Mouse (Mus musculus) myocyte (in vitro differentiated cells): Measurements from ENCODE around the gene Eif4g3. TPM values are rescaled to one million over a fixed set of nuclear protein-coding genes. Genes with fewer than 3 reads are reported as not detected.

Experiments
- H3K27me3 ChIP-seq: one replicate; pipeline ENCODE4 v1.6.1; 2011; ENCODE audit not compliant: control insufficient read depth, insufficient read depth, insufficient read length
- H3K36me3 ChIP-seq: one replicate; pipeline ENCODE4 v1.6.1; 2011; ENCODE audit not compliant: control insufficient read depth, insufficient read depth
- H3K4me2 ChIP-seq: one replicate; pipeline ENCODE4 v1.6.1; 2011; ENCODE audit warnings: low read depth, control low read depth
- H3K4me3 ChIP-seq: one replicate; pipeline ENCODE4 v1.5.1; 2011; ENCODE audit warnings: mild to moderate bottlenecking, control low read depth, moderate library complexity
- H3K79me2 ChIP-seq: one replicate; pipeline ENCODE4 v1.6.1; 2011; ENCODE audit not compliant: control insufficient read depth, insufficient read depth
- H3ac ChIP-seq: one replicate; pipeline ENCODE4 v1.6.1; 2011; ENCODE audit not compliant: control insufficient read depth, insufficient read length
- CEBPB ChIP-seq: IDR thresholded peaks from 2 replicates; pipeline ENCODE4 v1.6.1; 2011; ENCODE audit warnings: mild to moderate bottlenecking, moderate library complexity; ENCODE audit not compliant: poor library complexity, insufficient read depth, severe bottlenecking
- E2F4 ChIP-seq: IDR thresholded peaks from one replicate; pipeline ENCODE4 v1.6.1; 2011; ENCODE audit warnings: mild to moderate bottlenecking, control low read depth, moderate library complexity; ENCODE audit not compliant: insufficient read depth
- MAX ChIP-seq: IDR thresholded peaks from one replicate; pipeline ENCODE4 v1.6.1; 2011; ENCODE audit warnings: low read depth, mild to moderate bottlenecking, control low read depth
- MYOD1 ChIP-seq, 3 experiments: IDR thresholded peaks; one replicate each; pipeline ENCODE4 v1.6.1; 2011; ENCODE audit warnings: control low read depth in 2 of 3, low read depth in 2 of 3, mild to moderate bottlenecking in 2 of 3, moderate library complexity in 1 of 3; ENCODE audit not compliant: insufficient read length in 2 of 3, control insufficient read depth in 1 of 3
- MYOG ChIP-seq, 3 experiments: IDR thresholded peaks; one replicate each; pipeline ENCODE4 v1.6.1; 2011; ENCODE audit warnings: control low read depth in 2 of 3, low read depth in 2 of 3, mild to moderate bottlenecking in 2 of 3; ENCODE audit not compliant: insufficient read length in 2 of 3, control insufficient read depth in 1 of 3, insufficient read depth in 1 of 3
- POLR2A ChIP-seq: IDR thresholded peaks from one replicate; pipeline ENCODE4 v1.6.1; 2011; ENCODE audit warnings: low read depth, mild to moderate bottlenecking, control low read depth, moderate library complexity; ENCODE audit not compliant: insufficient read length
- POLR2AphosphoS2 ChIP-seq: IDR thresholded peaks from one replicate; pipeline ENCODE4 v1.6.1; 2011; ENCODE audit warnings: low read depth, control low read depth; ENCODE audit not compliant: insufficient read length
- REST ChIP-seq: IDR thresholded peaks from one replicate; pipeline ENCODE4 v1.6.1; 2011; ENCODE audit warnings: mild to moderate bottlenecking, control low read depth, moderate library complexity; ENCODE audit not compliant: insufficient read depth, insufficient read length
- SRF ChIP-seq: IDR thresholded peaks from one replicate; pipeline ENCODE4 v1.6.1; 2011; ENCODE audit warnings: low read depth; ENCODE audit not compliant: control insufficient read depth, insufficient read length
- TCF12 ChIP-seq: IDR thresholded peaks from one replicate; pipeline ENCODE4 v1.6.1; 2011; ENCODE audit warnings: mild to moderate bottlenecking, control low read depth; ENCODE audit not compliant: poor library complexity, insufficient read depth, severe bottlenecking
- TCF3 ChIP-seq: IDR thresholded peaks from one replicate; pipeline ENCODE4 v1.6.1; 2011; ENCODE audit warnings: low read depth, control low read depth; ENCODE audit not compliant: insufficient read length
- USF1 ChIP-seq: IDR thresholded peaks from one replicate; pipeline ENCODE4 v1.6.1; 2011; ENCODE audit warnings: low read depth, mild to moderate bottlenecking, control low read depth, moderate library complexity
- polyA plus RNA-seq: library from polyadenylated mRNA; unstranded; fragments of >200 nt; fragmentation: generic; extraction: Trizol; gene quantifications from one replicate; pipeline ENCODE4 v1.2.1, GENCODE M21; 2012; ENCODE audit warnings: missing spikeins

Gene Eif4g3
- polyA plus RNA-seq, 1 experiment, result 32.9 TPM

- no peak overlapping the region for H3ac ChIP-seq
- peaks cover 15% of the 10 kb centered on the region for H3K79me2 ChIP-seq
- no peaks in the 10 kb centered on the region for H3K27me3 ChIP-seq
- H3K4me2 ChIP-seq, result peak overlapping the region; percentile 57
- 0 out of 2 replicates have a peak, but pooled peaks have one; percentile 21 for TF ChIP-seq CEBPB
- TF ChIP-seq MYOG (IDR thresholded peaks at IDR 0.05; ENCODE audit: control insufficient read depth in 1 of 3, insufficient read depth in 1 of 3, insufficient read length in 2 of 3, low read depth in 2 of 3), result peak in 1 of 3 experiments; percentile 27
- peak; percentile 29 for TF ChIP-seq POLR2AphosphoS2
- TF ChIP-seq POLR2A, result no peak
- no peaks in the 10 kb centered on the region for H3K36me3 ChIP-seq
- no peak overlapping the region for H3K4me3 ChIP-seq
Observed at GRCm38 (mm10) chr4:138213861-138214260, 221.0 kb downstream of the Eif4g3 start.

- TF ChIP-seq CEBPB (no peak), POLR2A (no peak), MAX (no peak), USF1 (no peak), E2F4 (no peak), MYOG (IDR thresholded peaks at IDR 0.05; ENCODE audit: control insufficient read depth in 1 of 3, insufficient read depth in 1 of 3, insufficient read length in 2 of 3, low read depth in 2 of 3) (no peak), MYOD1 (IDR thresholded peaks at IDR 0.05; ENCODE audit: control insufficient read depth in 1 of 3, insufficient read length in 2 of 3, low read depth in 2 of 3) (no peak), TCF12 (no peak), TCF3 (no peak), REST (no peak)
- Histone ChIP-seq H3K36me3 (no peaks in the 10 kb centered on the region), H3K27me3 (no peaks in the 10 kb centered on the region), H3K79me2 (peaks cover 34% of the 10 kb centered on the region), H3ac (peak overlapping the region; percentile 77), H3K4me2 (peak overlapping the region; percentile 95), H3K4me3 (peak overlapping the region; percentile 79)
Observed at GRCm38 (mm10) chr4:138215671-138216199, 222.9 kb downstream of the Eif4g3 start.

- peak in 1 of 3 experiments; percentile 12 for TF ChIP-seq MYOD1 (IDR thresholded peaks at IDR 0.05; ENCODE audit: control insufficient read depth in 1 of 3, insufficient read length in 2 of 3, low read depth in 2 of 3)
- TF ChIP-seq REST, result no peak
- no peak for TF ChIP-seq CEBPB
- TF ChIP-seq POLR2AphosphoS2, result peak; percentile 81
- no peak for TF ChIP-seq MAX
- peak; percentile 80 for TF ChIP-seq POLR2A
- TF ChIP-seq SRF, result no peak
- Histone ChIP-seq H3K4me3 (peak within 1 kb of the TSS; percentile 79), H3K27me3 (no peaks in the 10 kb centered on the region), H3K4me2 (peak within 1 kb of the TSS; percentile 95), H3ac (peak within 1 kb of the TSS; percentile 77), H3K36me3 (no peaks in the 10 kb centered on the region), H3K79me2 (peaks cover 40% of the 10 kb centered on the region)
Observed at GRCm38 (mm10) chr4:138216200-138216890, 223.5 kb downstream of the Eif4g3 start, which contains the start of gene Hp1bp3. Gene Hp1bp3, plus strand, starts transcription at chr4:138216296.

- Histone ChIP-seq H3ac (peak overlapping the region; percentile 77), H3K79me2 (peaks cover 46% of the 10 kb centered on the region), H3K4me3 (peak overlapping the region; percentile 79), H3K4me2 (no peak overlapping the region), H3K27me3 (no peaks in the 10 kb centered on the region), H3K36me3 (peaks cover 2% of the 10 kb centered on the region)
- TF ChIP-seq SRF (no peak), TCF12 (no peak), E2F4 (peak; percentile 31), POLR2A (peak; percentile 78), CEBPB (no peak), POLR2AphosphoS2 (peak; percentile 66), MYOG (IDR thresholded peaks at IDR 0.05; ENCODE audit: control insufficient read depth in 1 of 3, insufficient read depth in 1 of 3, insufficient read length in 2 of 3, low read depth in 2 of 3) (no peak)
Observed at GRCm38 (mm10) chr4:138216891-138217392, 224.1 kb downstream of the Eif4g3 start.

- no peaks in the 10 kb centered on the region for H3K27me3 ChIP-seq
- TF ChIP-seq POLR2AphosphoS2 (peak; percentile 3), CEBPB (no peak)
- peaks cover 7% of the 10 kb centered on the region for H3K36me3 ChIP-seq
- peak overlapping the region; percentile 77 for H3ac ChIP-seq
- peak overlapping the region; percentile 67 for H3K4me2 ChIP-seq
- H3K79me2 ChIP-seq, result peaks cover 51% of the 10 kb centered on the region
- peak overlapping the region; percentile 79 for H3K4me3 ChIP-seq
Observed at GRCm38 (mm10) chr4:138217441-138217840, 224.6 kb downstream of the Eif4g3 start.
